Mouse (Mus musculus): ENCODE measurements around the gene Ascc1. TPM values are rescaled to one million over a fixed set of nuclear protein-coding genes. Genes with fewer than 3 reads are reported as not detected.

The Ascc1 gene
- polyA plus RNA-seq, 1 experiment from 2014 or later = 47.4 TPM

DNA sequence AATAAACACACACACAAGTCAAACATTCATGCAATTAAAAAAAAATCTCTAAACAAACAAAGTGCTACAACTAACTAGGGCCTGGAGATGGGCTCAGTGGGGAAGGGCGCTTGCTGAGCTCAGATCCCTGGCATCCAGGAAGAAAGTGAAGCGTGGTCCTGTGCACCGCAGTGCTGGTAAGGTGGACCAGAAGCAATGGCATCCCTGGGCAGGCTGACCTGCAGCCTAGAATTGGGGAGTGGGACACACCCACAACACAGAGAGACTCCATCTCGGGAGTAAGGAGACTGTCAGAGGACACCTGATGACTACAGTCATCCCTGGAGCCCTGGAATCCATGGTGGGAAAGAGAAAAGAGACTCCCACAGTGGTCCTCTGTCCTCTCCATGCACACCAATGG is 29.2 kb upstream of the Ascc1 start:
- no peak for ATAC-seq (ENCODE audit: low FRiP score, low TSS enrichment)
- no peak overlapping the region; the same call in 1 of the 2 replicates for H3K27ac ChIP-seq (ENCODE audit: low read depth, low read length)
- peaks cover 28% of the 10 kb centered on the region for H3K4me1 ChIP-seq (ENCODE audit: control insufficient read depth, insufficient read depth, low read length)
- H3K36me3 ChIP-seq (ENCODE audit: control insufficient read depth, insufficient read depth, low read length) = no peaks in the 10 kb centered on the region
- H3K27me3 ChIP-seq (ENCODE audit: control insufficient read depth, insufficient read depth, low read length) = no peaks in the 10 kb centered on the region
- no peaks in the 10 kb centered on the region for H3K9me3 ChIP-seq (ENCODE audit: control insufficient read depth, low read length)
- no peak overlapping the region for H3K9ac ChIP-seq (ENCODE audit: low read depth, low read length)
- 80% methylated on average over 4 of the region's 4 CpGs for WGBS
- H3K4me3 ChIP-seq (ENCODE audit: low read length) = no peak overlapping the region
- H3K4me2 ChIP-seq (replicated peaks; ENCODE audit: low read depth, low read length) = no peak overlapping the region

- Histone ChIP-seq H3K4me3 (ENCODE audit: low read length) (no peak overlapping the region), H3K4me2 (replicated peaks; ENCODE audit: low read depth, low read length) (no peak overlapping the region), H3K27me3 (ENCODE audit: control insufficient read depth, insufficient read depth, low read length) (no peaks in the 10 kb centered on the region), H3K4me1 (ENCODE audit: control insufficient read depth, insufficient read depth, low read length) (peaks cover 35% of the 10 kb centered on the region), H3K27ac (ENCODE audit: low read depth, low read length) (peak overlapping the region; percentile 76), H3K9ac (ENCODE audit: low read depth, low read length) (no peak overlapping the region), H3K36me3 (ENCODE audit: control insufficient read depth, insufficient read depth, low read length) (no peaks in the 10 kb centered on the region), H3K9me3 (ENCODE audit: control insufficient read depth, low read length) (no peaks in the 10 kb centered on the region)
- peak; percentile 50 for ATAC-seq (ENCODE audit: low FRiP score, low TSS enrichment)
- WGBS = 5% methylated on average over 6 of the region's 6 CpGs
Measured at GRCm38 (mm10) chr10:59974191-59974664, 28.4 kb upstream of the Ascc1 start.

DNA sequence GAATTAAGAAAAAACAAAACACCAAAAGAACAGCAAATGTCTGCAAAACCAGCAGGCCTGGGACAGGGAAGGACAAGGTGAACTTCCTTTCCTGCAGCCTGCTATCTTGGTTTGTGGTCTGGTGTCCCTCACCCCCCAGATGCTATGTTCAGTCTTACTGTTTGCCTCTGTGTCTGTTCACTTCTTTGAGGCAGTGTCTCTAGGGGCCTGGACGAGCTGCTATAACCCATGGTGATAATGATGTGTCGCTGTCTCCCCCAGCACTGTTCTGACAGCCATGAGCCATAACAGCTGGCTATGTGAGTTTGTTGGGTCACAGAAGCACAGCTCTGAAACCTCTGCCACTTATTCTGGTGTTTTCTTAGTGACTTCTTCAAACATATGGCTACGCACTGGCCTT is 27.8 kb upstream of the Ascc1 start:
- ATAC-seq (ENCODE audit: low FRiP score, low TSS enrichment) = peak; percentile 41; the same call in 1 of the 2 replicates
- no peak overlapping the region for H3K9ac ChIP-seq (ENCODE audit: low read depth, low read length)
- H3K9me3 ChIP-seq (ENCODE audit: control insufficient read depth, low read length) = no peaks in the 10 kb centered on the region
- 34% methylated on average over 3 of the region's 3 CpGs for WGBS
- H3K27ac ChIP-seq (ENCODE audit: low read depth, low read length) = peak overlapping the region; percentile 76
- no peak overlapping the region for H3K4me2 ChIP-seq (replicated peaks; ENCODE audit: low read depth, low read length)
- no peak overlapping the region for H3K4me3 ChIP-seq (ENCODE audit: low read length)
- H3K36me3 ChIP-seq (ENCODE audit: control insufficient read depth, insufficient read depth, low read length) = no peaks in the 10 kb centered on the region
- no peaks in the 10 kb centered on the region for H3K27me3 ChIP-seq (ENCODE audit: control insufficient read depth, insufficient read depth, low read length)
- peaks cover 36% of the 10 kb centered on the region for H3K4me1 ChIP-seq (ENCODE audit: control insufficient read depth, insufficient read depth, low read length)

GRCm38 (mm10) chr10:59977141-59977540 is 25.5 kb upstream of the Ascc1 start:
- Histone ChIP-seq H3K27ac (ENCODE audit: low read depth, low read length) (no peak overlapping the region), H3K9ac (ENCODE audit: low read depth, low read length) (no peak overlapping the region), H3K9me3 (ENCODE audit: control insufficient read depth, low read length) (no peaks in the 10 kb centered on the region), H3K27me3 (ENCODE audit: control insufficient read depth, insufficient read depth, low read length) (no peaks in the 10 kb centered on the region), H3K4me1 (ENCODE audit: control insufficient read depth, insufficient read depth, low read length) (peaks cover 29% of the 10 kb centered on the region), H3K4me2 (replicated peaks; ENCODE audit: low read depth, low read length) (no peak overlapping the region), H3K4me3 (ENCODE audit: low read length) (no peak overlapping the region), H3K36me3 (ENCODE audit: control insufficient read depth, insufficient read depth, low read length) (no peaks in the 10 kb centered on the region)
- ATAC-seq (ENCODE audit: low FRiP score, low TSS enrichment) = no peak
- WGBS = 47% methylated on average over 3 of the region's 4 CpGs

- Histone ChIP-seq H3K4me1 (ENCODE audit: control insufficient read depth, insufficient read depth, low read length) (peaks cover 29% of the 10 kb centered on the region), H3K27me3 (ENCODE audit: control insufficient read depth, insufficient read depth, low read length) (no peaks in the 10 kb centered on the region), H3K4me3 (ENCODE audit: low read length) (no peak overlapping the region), H3K9ac (ENCODE audit: low read depth, low read length) (no peak overlapping the region), H3K36me3 (ENCODE audit: control insufficient read depth, insufficient read depth, low read length) (no peaks in the 10 kb centered on the region), H3K27ac (ENCODE audit: low read depth, low read length) (peak overlapping the region; percentile 60; the same call in 1 of the 2 replicates), H3K9me3 (ENCODE audit: control insufficient read depth, low read length) (no peaks in the 10 kb centered on the region), H3K4me2 (replicated peaks; ENCODE audit: low read depth, low read length) (no peak overlapping the region)
- 91% methylated on average over 5 of the region's 5 CpGs for WGBS
- ATAC-seq (ENCODE audit: low FRiP score, low TSS enrichment) = no peak
Measured at GRCm38 (mm10) chr10:59977715-59978343, 24.8 kb upstream of the Ascc1 start.

- ATAC-seq (ENCODE audit: low FRiP score, low TSS enrichment) = no peak
- Histone ChIP-seq H3K4me1 (ENCODE audit: control insufficient read depth, insufficient read depth, low read length) (peaks cover 29% of the 10 kb centered on the region), H3K4me3 (ENCODE audit: low read length) (no peak overlapping the region), H3K9ac (ENCODE audit: low read depth, low read length) (no peak overlapping the region), H3K27ac (ENCODE audit: low read depth, low read length) (peak overlapping the region; percentile 60; the same call in 1 of the 2 replicates), H3K9me3 (ENCODE audit: control insufficient read depth, low read length) (no peaks in the 10 kb centered on the region), H3K4me2 (replicated peaks; ENCODE audit: low read depth, low read length) (no peak overlapping the region), H3K27me3 (ENCODE audit: control insufficient read depth, insufficient read depth, low read length) (no peaks in the 10 kb centered on the region), H3K36me3 (ENCODE audit: control insufficient read depth, insufficient read depth, low read length) (no peaks in the 10 kb centered on the region)
- 61% methylated on average over 2 of the region's 2 CpGs for WGBS
Measured at GRCm38 (mm10) chr10:59978401-59978800, 24.2 kb upstream of the Ascc1 start.

DNA sequence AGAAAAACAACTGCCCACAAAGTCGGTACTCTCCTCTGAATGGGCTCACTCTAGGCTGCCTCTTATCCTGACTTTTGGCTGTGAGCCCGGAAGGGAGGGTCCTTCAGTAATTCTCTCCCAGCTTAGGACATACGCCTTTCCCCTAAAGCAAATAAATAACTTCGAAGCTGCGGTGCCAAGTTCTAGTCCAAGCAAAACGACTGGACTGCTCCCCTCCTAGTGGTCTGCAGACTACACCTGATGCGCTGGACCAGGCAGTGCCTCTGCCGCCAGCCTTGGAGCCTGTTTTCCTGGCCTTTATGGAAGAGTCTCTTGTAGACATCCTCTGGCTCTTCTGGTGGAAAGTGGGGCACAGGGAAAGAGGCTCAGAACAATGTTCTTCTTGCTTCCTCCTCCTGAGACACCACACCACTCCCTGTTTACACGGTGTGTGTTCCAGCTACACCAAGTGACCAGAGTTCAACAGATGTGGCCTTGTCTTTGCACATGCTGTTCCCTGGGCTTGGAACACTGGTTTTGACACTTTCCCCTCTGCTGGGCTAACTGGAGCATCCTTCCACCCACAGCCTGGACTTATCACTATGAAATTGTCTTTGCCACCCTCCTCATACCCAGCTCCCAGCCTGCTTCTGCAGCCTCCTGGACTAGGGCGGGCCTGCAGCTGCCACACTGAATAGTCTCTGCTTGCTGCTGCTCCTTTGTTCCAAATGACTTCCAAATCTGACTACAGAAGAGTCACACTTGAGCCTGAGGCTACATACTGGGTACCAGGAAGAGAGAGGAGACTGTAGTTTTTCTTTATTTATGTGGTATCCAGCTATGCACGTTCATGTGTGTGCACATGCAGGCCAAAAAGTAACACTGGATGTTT is 23.5 kb upstream of the Ascc1 start:
- peak; percentile 25; the same call in 1 of the 2 replicates for ATAC-seq (ENCODE audit: low FRiP score, low TSS enrichment)
- 0 out of 2 replicates have a peak overlapping the region, but pooled peaks have one; percentile 18 for H3K9ac ChIP-seq (ENCODE audit: low read depth, low read length)
- no peak overlapping the region for H3K4me3 ChIP-seq (ENCODE audit: low read length)
- peak overlapping the region; percentile 60; the same call in 1 of the 2 replicates for H3K27ac ChIP-seq (ENCODE audit: low read depth, low read length)
- WGBS = 36% methylated on average over 11 of the region's 11 CpGs
- H3K27me3 ChIP-seq (ENCODE audit: control insufficient read depth, insufficient read depth, low read length) = no peaks in the 10 kb centered on the region
- H3K9me3 ChIP-seq (ENCODE audit: control insufficient read depth, low read length) = no peaks in the 10 kb centered on the region
- H3K4me2 ChIP-seq (replicated peaks; ENCODE audit: low read depth, low read length) = no peak overlapping the region
- peaks cover 25% of the 10 kb centered on the region for H3K4me1 ChIP-seq (ENCODE audit: control insufficient read depth, insufficient read depth, low read length)
- no peaks in the 10 kb centered on the region for H3K36me3 ChIP-seq (ENCODE audit: control insufficient read depth, insufficient read depth, low read length)

- no peak overlapping the region for H3K27ac ChIP-seq (ENCODE audit: low read depth, low read length)
- ATAC-seq (ENCODE audit: low FRiP score, low TSS enrichment) = no peak
- H3K36me3 ChIP-seq (ENCODE audit: control insufficient read depth, insufficient read depth, low read length) = peaks cover 7% of the 10 kb centered on the region; the same call in 1 of the 2 replicates
- 90% methylated on average over 6 of the region's 6 CpGs for WGBS
- H3K4me2 ChIP-seq (replicated peaks; ENCODE audit: low read depth, low read length) = no peak overlapping the region
- H3K4me3 ChIP-seq (ENCODE audit: low read length) = no peak overlapping the region
- H3K27me3 ChIP-seq (ENCODE audit: control insufficient read depth, insufficient read depth, low read length) = no peaks in the 10 kb centered on the region
- H3K9ac ChIP-seq (ENCODE audit: low read depth, low read length) = no peak overlapping the region
- peaks cover 14% of the 10 kb centered on the region for H3K4me1 ChIP-seq (ENCODE audit: control insufficient read depth, insufficient read depth, low read length)
- no peaks in the 10 kb centered on the region for H3K9me3 ChIP-seq (ENCODE audit: control insufficient read depth, low read length)
Measured at GRCm38 (mm10) chr10:59980815-59981244, 21.8 kb upstream of the Ascc1 start.

GRCm38 (mm10) chr10:59981336-59981735 is 21.3 kb upstream of the Ascc1 start:
- Histone ChIP-seq H3K9ac (ENCODE audit: low read depth, low read length) (no peak overlapping the region), H3K4me3 (ENCODE audit: low read length) (no peak overlapping the region), H3K9me3 (ENCODE audit: control insufficient read depth, low read length) (no peaks in the 10 kb centered on the region), H3K27ac (ENCODE audit: low read depth, low read length) (no peak overlapping the region), H3K4me2 (replicated peaks; ENCODE audit: low read depth, low read length) (no peak overlapping the region), H3K36me3 (ENCODE audit: control insufficient read depth, insufficient read depth, low read length) (peaks cover 10% of the 10 kb centered on the region; the same call in 1 of the 2 replicates), H3K4me1 (ENCODE audit: control insufficient read depth, insufficient read depth, low read length) (peaks cover 14% of the 10 kb centered on the region), H3K27me3 (ENCODE audit: control insufficient read depth, insufficient read depth, low read length) (no peaks in the 10 kb centered on the region)
- no peak for ATAC-seq (ENCODE audit: low FRiP score, low TSS enrichment)
- WGBS = 80% methylated on average over 4 of the region's 4 CpGs

All from kidney, embryonic 14.5 days (tissue).